Mouse (Mus musculus): ENCODE results near the gene Sik1. TPM values are rescaled to one million over a fixed set of nuclear protein-coding genes. Genes with fewer than 3 reads are reported as not detected.

Sik1 gene
- polyA plus RNA-seq, 1 experiment from 2014 or later = 12.7 TPM

GRCm38 (mm10) chr17:31873185-31873870, 17.7 kb upstream of the Sik1 start:
- Histone ChIP-seq H3K9me3 (no peaks in the 10 kb centered on the region), H3K4me1 (peaks cover 65% of the 10 kb centered on the region), H3K27ac (replicated peaks) (no peak overlapping the region; the same call in none of the 2 replicates), H3K27me3 (replicated peaks; ENCODE audit: low read depth, poor library complexity, severe bottlenecking) (no peaks in the 10 kb centered on the region), H3K4me3 (no peak overlapping the region), H3K36me3 (replicated peaks) (no peaks in the 10 kb centered on the region)
- no peak for DNase-seq (ENCODE audit: low spot score)
- WGBS = 91% methylated on average over 8 of the region's 8 CpGs

- Histone ChIP-seq H3K27ac (replicated peaks) (no peak overlapping the region; the same call in 1 of the 2 replicates), H3K4me3 (no peak overlapping the region), H3K9me3 (no peaks in the 10 kb centered on the region), H3K27me3 (replicated peaks; ENCODE audit: low read depth, poor library complexity, severe bottlenecking) (no peaks in the 10 kb centered on the region), H3K4me1 (peaks cover 60% of the 10 kb centered on the region), H3K36me3 (replicated peaks) (no peaks in the 10 kb centered on the region)
- 68% methylated on average over 7 of the region's 7 CpGs for WGBS
- no peak for DNase-seq (ENCODE audit: low spot score)
Measured at GRCm38 (mm10) chr17:31872826-31873165, 17.2 kb upstream of the Sik1 start.

- DNase-seq (ENCODE audit: low spot score) = no peak
- WGBS = 81% methylated on average over 14 of the region's 14 CpGs
- H3K27ac ChIP-seq (replicated peaks) = no peak overlapping the region; the same call in 1 of the 2 replicates
- no peaks in the 10 kb centered on the region for H3K9me3 ChIP-seq
- H3K4me1 ChIP-seq = peaks cover 54% of the 10 kb centered on the region
- no peaks in the 10 kb centered on the region for H3K36me3 ChIP-seq (replicated peaks)
- no peak overlapping the region for H3K4me3 ChIP-seq
- H3K27me3 ChIP-seq (replicated peaks; ENCODE audit: low read depth, poor library complexity, severe bottlenecking) = no peaks in the 10 kb centered on the region
Measured at GRCm38 (mm10) chr17:31871968-31872825, 16.6 kb upstream of the Sik1 start.

GRCm38 (mm10) chr17:31870931-31871421, 15.4 kb upstream of the Sik1 start:
- peak; percentile 77 for DNase-seq (ENCODE audit: low spot score)
- H3K4me3 ChIP-seq = peak overlapping the region; percentile 35

GRCm38 (mm10) chr17:31870446-31870845, 14.8 kb upstream of the Sik1 start:
- Histone ChIP-seq H3K27ac (replicated peaks) (peak overlapping the region; percentile 72), H3K4me1 (peaks cover 52% of the 10 kb centered on the region), H3K9me3 (no peaks in the 10 kb centered on the region), H3K27me3 (replicated peaks; ENCODE audit: low read depth, poor library complexity, severe bottlenecking) (no peaks in the 10 kb centered on the region), H3K4me3 (peak overlapping the region; percentile 35; the same call in 1 of the 2 replicates), H3K36me3 (replicated peaks) (no peaks in the 10 kb centered on the region)
- WGBS = 78% methylated on average over 9 of the region's 9 CpGs
- DNase-seq (ENCODE audit: low spot score) = no peak

More at GRCm38 (mm10) chr17:31870931-31871421, 15.4 kb upstream of the Sik1 start:
- Histone ChIP-seq H3K9me3 (no peaks in the 10 kb centered on the region), H3K36me3 (replicated peaks) (no peaks in the 10 kb centered on the region), H3K27ac (replicated peaks) (peak overlapping the region; percentile 72), H3K4me1 (peaks cover 47% of the 10 kb centered on the region), H3K27me3 (replicated peaks; ENCODE audit: low read depth, poor library complexity, severe bottlenecking) (no peaks in the 10 kb centered on the region)
- WGBS = 18% methylated on average over 13 of the region's 13 CpGs

GRCm38 (mm10) chr17:31868076-31868475, 12.5 kb upstream of the Sik1 start:
- no peaks in the 10 kb centered on the region for H3K27me3 ChIP-seq (replicated peaks; ENCODE audit: low read depth, poor library complexity, severe bottlenecking)
- H3K36me3 ChIP-seq (replicated peaks) = no peaks in the 10 kb centered on the region
- H3K4me3 ChIP-seq = no peak overlapping the region
- H3K4me1 ChIP-seq = peaks cover 38% of the 10 kb centered on the region
- no peaks in the 10 kb centered on the region for H3K9me3 ChIP-seq
- 87% methylated on average over 4 of the region's 4 CpGs for WGBS
- no peak overlapping the region for H3K27ac ChIP-seq (replicated peaks)
- DNase-seq (ENCODE audit: low spot score) = no peak

- H3K4me3 ChIP-seq = no peak overlapping the region
- peaks cover 28% of the 10 kb centered on the region for H3K4me1 ChIP-seq
- H3K9me3 ChIP-seq = no peaks in the 10 kb centered on the region
- no peak for DNase-seq (ENCODE audit: low spot score)
- WGBS = 94% methylated on average over 7 of the region's 7 CpGs
- H3K27ac ChIP-seq (replicated peaks) = no peak overlapping the region
- no peaks in the 10 kb centered on the region for H3K27me3 ChIP-seq (replicated peaks; ENCODE audit: low read depth, poor library complexity, severe bottlenecking)
- no peaks in the 10 kb centered on the region for H3K36me3 ChIP-seq (replicated peaks)
Measured at GRCm38 (mm10) chr17:31867061-31867460, 11.5 kb upstream of the Sik1 start.

- Histone ChIP-seq H3K9me3 (no peaks in the 10 kb centered on the region), H3K36me3 (replicated peaks) (no peaks in the 10 kb centered on the region), H3K27me3 (replicated peaks; ENCODE audit: low read depth, poor library complexity, severe bottlenecking) (no peaks in the 10 kb centered on the region), H3K4me1 (peaks cover 20% of the 10 kb centered on the region), H3K4me3 (no peak overlapping the region), H3K27ac (replicated peaks) (peak overlapping the region; percentile 40; the same call in 1 of the 2 replicates)
- WGBS = 82% methylated on average over 7 of the region's 7 CpGs
- DNase-seq (ENCODE audit: low spot score) = no peak
Measured at GRCm38 (mm10) chr17:31865636-31866035, 10.0 kb upstream of the Sik1 start.

GRCm38 (mm10) chr17:31864666-31865450, 9.3 kb upstream of the Sik1 start:
- 82% methylated on average over 11 of the region's 11 CpGs for WGBS
- no peak for DNase-seq (ENCODE audit: low spot score)
- Histone ChIP-seq H3K27ac (replicated peaks) (no peak overlapping the region), H3K27me3 (replicated peaks; ENCODE audit: low read depth, poor library complexity, severe bottlenecking) (no peaks in the 10 kb centered on the region), H3K9me3 (no peaks in the 10 kb centered on the region), H3K4me1 (peaks cover 16% of the 10 kb centered on the region), H3K4me3 (no peak overlapping the region), H3K36me3 (replicated peaks) (no peaks in the 10 kb centered on the region)

- H3K36me3 ChIP-seq (replicated peaks) = no peaks in the 10 kb centered on the region
- H3K27me3 ChIP-seq (replicated peaks; ENCODE audit: low read depth, poor library complexity, severe bottlenecking) = no peaks in the 10 kb centered on the region
- H3K4me3 ChIP-seq = no peak overlapping the region
- H3K27ac ChIP-seq (replicated peaks) = no peak overlapping the region
- peaks cover 22% of the 10 kb centered on the region for H3K4me1 ChIP-seq
- 84% methylated on average over 10 of the region's 10 CpGs for WGBS
- DNase-seq (ENCODE audit: low spot score) = no peak
- H3K9me3 ChIP-seq = no peaks in the 10 kb centered on the region
Measured at GRCm38 (mm10) chr17:31863151-31863815, 7.7 kb upstream of the Sik1 start.

GRCm38 (mm10) chr17:31862136-31862535, 6.5 kb upstream of the Sik1 start:
- peaks cover 30% of the 10 kb centered on the region for H3K4me1 ChIP-seq
- no peak overlapping the region for H3K4me3 ChIP-seq
- H3K27ac ChIP-seq (replicated peaks) = no peak overlapping the region
- no peak for DNase-seq (ENCODE audit: low spot score)
- H3K27me3 ChIP-seq (replicated peaks; ENCODE audit: low read depth, poor library complexity, severe bottlenecking) = no peaks in the 10 kb centered on the region
- H3K36me3 ChIP-seq (replicated peaks) = no peaks in the 10 kb centered on the region
- 80% methylated on average over 6 of the region's 6 CpGs for WGBS
- H3K9me3 ChIP-seq = no peaks in the 10 kb centered on the region

- 91% methylated on average over 5 of the region's 5 CpGs for WGBS
- no peak overlapping the region for H3K27ac ChIP-seq (replicated peaks)
- peaks cover 34% of the 10 kb centered on the region for H3K4me1 ChIP-seq
- no peaks in the 10 kb centered on the region for H3K27me3 ChIP-seq (replicated peaks; ENCODE audit: low read depth, poor library complexity, severe bottlenecking)
- no peak for DNase-seq (ENCODE audit: low spot score)
- H3K9me3 ChIP-seq = no peaks in the 10 kb centered on the region
- H3K36me3 ChIP-seq (replicated peaks) = no peaks in the 10 kb centered on the region
- H3K4me3 ChIP-seq = no peak overlapping the region
Measured at GRCm38 (mm10) chr17:31861661-31862060, 6.1 kb upstream of the Sik1 start.
